Mouse (Mus musculus): ENCODE results near the gene Nudt2. TPM values are rescaled to one million over a fixed set of nuclear protein-coding genes. Genes with fewer than 3 reads are reported as not detected.

The Nudt2 gene
- total and polyA plus RNA-seq, 2 experiments from 2014 or later: 37.6 to 42.0 TPM

DNA sequence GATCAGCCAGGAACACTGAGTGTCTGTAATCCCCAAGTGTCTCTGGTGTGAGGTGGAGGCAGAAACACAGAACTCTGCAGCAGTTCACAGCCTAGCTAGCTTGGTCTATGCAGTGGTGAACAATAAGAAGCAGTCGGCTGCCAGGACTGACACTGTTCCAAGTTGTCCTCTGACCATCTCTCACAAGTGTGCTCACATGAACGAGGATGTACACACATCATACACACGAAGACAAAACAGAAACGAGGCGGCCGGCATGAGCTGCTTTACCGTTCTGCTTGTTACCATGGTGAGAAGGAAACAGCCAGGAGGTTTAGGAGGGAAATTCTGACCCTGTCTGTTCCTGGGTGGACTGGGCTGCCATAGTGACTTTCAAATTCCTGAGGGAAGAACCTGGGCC is 61.6 kb downstream of the Nudt2 start:
- H3K4me2 ChIP-seq (ENCODE audit: low read depth, low read length): no peak overlapping the region
- 75% methylated on average over 7 of the region's 7 CpGs for whole genome bisulfite sequencing
- H3K4me3 ChIP-seq (ENCODE audit: low read depth, low read length): no peak overlapping the region
- TF ChIP-seq EP300 (IDR thresholded peaks at IDR 0.05; ENCODE audit: low read depth) (no peak), CTCF (IDR thresholded peaks at IDR 0.05; ENCODE audit: low read depth) (no peak)
- H3K27me3 ChIP-seq (ENCODE audit: control insufficient read depth, insufficient read depth, low read length): no peaks in the 10 kb centered on the region
- H3K27ac ChIP-seq (ENCODE audit: low read depth): no peak overlapping the region
- H3K9ac ChIP-seq (replicated peaks; ENCODE audit: low read depth, low read length): no peak overlapping the region
- no peaks in the 10 kb centered on the region for H3K4me1 ChIP-seq (ENCODE audit: control insufficient read depth, insufficient read depth)
- no peaks in the 10 kb centered on the region for H3K36me3 ChIP-seq (replicated peaks; ENCODE audit: control insufficient read depth, insufficient read depth, low read length)
- H3K9me3 ChIP-seq (replicated peaks; ENCODE audit: control insufficient read depth, low read length): no peaks in the 10 kb centered on the region
- ATAC-seq (ENCODE audit: insufficient read depth, low read depth) (no peak), DNase-seq (ENCODE audit: low spot score) (no peak)

DNA sequence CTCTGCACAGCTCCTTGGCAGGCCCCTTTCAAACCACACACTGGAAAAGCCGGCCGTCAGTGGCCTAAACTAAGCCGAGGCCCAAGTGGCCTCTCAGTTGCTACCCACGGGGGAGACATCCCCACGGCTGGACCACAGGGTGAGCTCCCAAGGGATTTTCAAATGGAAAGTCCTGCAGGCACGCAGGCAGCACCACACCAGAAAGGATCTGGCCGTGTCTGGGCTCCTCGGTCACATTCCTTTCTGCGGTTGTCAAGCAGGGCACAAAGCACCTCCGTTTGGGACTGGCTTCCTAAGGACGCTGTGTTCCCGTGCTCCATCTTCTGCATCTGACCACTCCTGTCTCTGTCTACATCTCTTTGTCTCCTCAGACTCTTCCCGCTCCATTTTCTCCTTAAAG is 62.1 kb downstream of the Nudt2 start:
- Histone ChIP-seq H3K36me3 (replicated peaks; ENCODE audit: control insufficient read depth, insufficient read depth, low read length) (no peaks in the 10 kb centered on the region), H3K4me1 (ENCODE audit: control insufficient read depth, insufficient read depth) (no peaks in the 10 kb centered on the region), H3K27me3 (ENCODE audit: control insufficient read depth, insufficient read depth, low read length) (no peaks in the 10 kb centered on the region), H3K27ac (ENCODE audit: low read depth) (no peak overlapping the region), H3K4me3 (ENCODE audit: low read depth, low read length) (no peak overlapping the region), H3K4me2 (ENCODE audit: low read depth, low read length) (no peak overlapping the region), H3K9me3 (replicated peaks; ENCODE audit: control insufficient read depth, low read length) (no peaks in the 10 kb centered on the region), H3K9ac (replicated peaks; ENCODE audit: low read depth, low read length) (no peak overlapping the region)
- ATAC-seq (ENCODE audit: insufficient read depth, low read depth) (no peak), DNase-seq (ENCODE audit: low spot score) (no peak)
- WGBS: 36% methylated on average over 13 of the region's 13 CpGs
- TF ChIP-seq CTCF (IDR thresholded peaks at IDR 0.05; ENCODE audit: low read depth): no peak
- no peak for TF ChIP-seq EP300 (IDR thresholded peaks at IDR 0.05; ENCODE audit: low read depth)

- no peaks in the 10 kb centered on the region for H3K9me3 ChIP-seq (replicated peaks; ENCODE audit: control insufficient read depth, low read length)
- no peaks in the 10 kb centered on the region for H3K27me3 ChIP-seq (ENCODE audit: control insufficient read depth, insufficient read depth, low read length)
- 18% methylated on average over 8 of the region's 8 CpGs for WGBS
- H3K4me3 ChIP-seq (ENCODE audit: low read depth, low read length): no peak overlapping the region
- DNase-seq (ENCODE audit: low spot score) (no peak), ATAC-seq (ENCODE audit: insufficient read depth, low read depth) (no peak)
- H3K4me1 ChIP-seq (ENCODE audit: control insufficient read depth, insufficient read depth): no peaks in the 10 kb centered on the region
- no peak overlapping the region for H3K9ac ChIP-seq (replicated peaks; ENCODE audit: low read depth, low read length)
- no peaks in the 10 kb centered on the region for H3K36me3 ChIP-seq (replicated peaks; ENCODE audit: control insufficient read depth, insufficient read depth, low read length)
- no peak for TF ChIP-seq EP300 (IDR thresholded peaks at IDR 0.05; ENCODE audit: low read depth)
- TF ChIP-seq CTCF (IDR thresholded peaks at IDR 0.05; ENCODE audit: low read depth): no peak
- no peak overlapping the region for H3K27ac ChIP-seq (ENCODE audit: low read depth)
- H3K4me2 ChIP-seq (ENCODE audit: low read depth, low read length): no peak overlapping the region
Observed at GRCm38 (mm10) chr4:41527996-41528395, 63.0 kb downstream of the Nudt2 start.

Other genes starting within 250 kb of the Nudt2 start
- gene Ubap2, start 190.0 kb upstream of the Nudt2 start, total RNA-seq (2014; rRNA removed; ENCODE audit: low replicate concordance): 18.2 and 19.5 TPM in 2 replicates
- gene Ubap2, start 190.0 kb upstream of the Nudt2 start, polyA plus RNA-seq (2015; fragmentation: Nextera tagmentation; extraction: Ambion mirVana): 26.4 and 27.1 TPM in 2 replicates
- 31.0 and 35.9 TPM in 2 replicates for gene Dcaf12, start 150.3 kb upstream of the Nudt2 start, total RNA-seq (2014; rRNA removed; ENCODE audit: low replicate concordance)
- 29.0 and 31.1 TPM in 2 replicates for gene Dcaf12, start 150.3 kb upstream of the Nudt2 start, polyA plus RNA-seq (2015; fragmentation: Nextera tagmentation; extraction: Ambion mirVana)
- gene Ubap1, start 116.2 kb upstream of the Nudt2 start, total RNA-seq (2014; rRNA removed; ENCODE audit: low replicate concordance): 43.2 and 125 TPM in 2 replicates
- 45.3 and 45.7 TPM in 2 replicates for gene Ubap1, start 116.2 kb upstream of the Nudt2 start, polyA plus RNA-seq (2015; fragmentation: Nextera tagmentation; extraction: Ambion mirVana)
- 2.9 and 3.4 TPM in 2 replicates for gene Kif24, start 264 bp upstream of the Nudt2 start, total RNA-seq (2014; rRNA removed; ENCODE audit: low replicate concordance)
- gene Kif24, start 264 bp upstream of the Nudt2 start, polyA plus RNA-seq (2015; fragmentation: Nextera tagmentation; extraction: Ambion mirVana): 1.1 and 1.4 TPM in 2 replicates
- 6.3 and 9.3 TPM in 2 replicates for gene AI464131, start 37.9 kb downstream of the Nudt2 start, total RNA-seq (2014; rRNA removed; ENCODE audit: low replicate concordance)
- 2.5 and 2.9 TPM in 2 replicates for gene AI464131, start 37.9 kb downstream of the Nudt2 start, polyA plus RNA-seq (2015; fragmentation: Nextera tagmentation; extraction: Ambion mirVana)
- gene 1110017D15Rik, start 52.2 kb downstream of the Nudt2 start, total RNA-seq (2014; rRNA removed; ENCODE audit: low replicate concordance): not detected in 2 replicates
- 0.18 and 1.0 TPM in 2 replicates for gene 1110017D15Rik, start 52.2 kb downstream of the Nudt2 start, polyA plus RNA-seq (2015; fragmentation: Nextera tagmentation; extraction: Ambion mirVana)
- gene Fam219a, start 104.4 kb downstream of the Nudt2 start, total RNA-seq (2014; rRNA removed; ENCODE audit: low replicate concordance): 4.0 and 10.7 TPM in 2 replicates
- gene Fam219a, start 104.4 kb downstream of the Nudt2 start, polyA plus RNA-seq (2015; fragmentation: Nextera tagmentation; extraction: Ambion mirVana): 2.3 and 3.1 TPM in 2 replicates
- 2.2 and 12.9 TPM in 2 replicates for gene Dnaic1, start 104.6 kb downstream of the Nudt2 start, total RNA-seq (2014; rRNA removed; ENCODE audit: low replicate concordance)
- gene Dnaic1, start 104.6 kb downstream of the Nudt2 start, polyA plus RNA-seq (2015; fragmentation: Nextera tagmentation; extraction: Ambion mirVana): 1.8 and 2.1 TPM in 2 replicates
- 5.8 and 12.7 TPM in 2 replicates for gene Enho, start 175.2 kb downstream of the Nudt2 start, total RNA-seq (2014; rRNA removed; ENCODE audit: low replicate concordance)
- 4.0 and 4.3 TPM in 2 replicates for gene Enho, start 175.2 kb downstream of the Nudt2 start, polyA plus RNA-seq (2015; fragmentation: Nextera tagmentation; extraction: Ambion mirVana)
- 0.31 TPM in 1 of 2 replicates, not detected in the other for gene Cntfr, start 231.9 kb downstream of the Nudt2 start, total RNA-seq (2014; rRNA removed; ENCODE audit: low replicate concordance)
- gene Cntfr, start 231.9 kb downstream of the Nudt2 start, polyA plus RNA-seq (2015; fragmentation: Nextera tagmentation; extraction: Ambion mirVana): 0.38 and 0.41 TPM in 2 replicates
- 77.1 and 110 TPM in 2 replicates for gene Il11ra1, start 234.8 kb downstream of the Nudt2 start, total RNA-seq (2014; rRNA removed; ENCODE audit: low replicate concordance)
- 104 and 116 TPM in 2 replicates for gene Il11ra1, start 234.8 kb downstream of the Nudt2 start, polyA plus RNA-seq (2015; fragmentation: Nextera tagmentation; extraction: Ambion mirVana)
- 49.6 and 49.8 TPM in 2 replicates for gene Rpp25l, start 248.4 kb downstream of the Nudt2 start, total RNA-seq (2014; rRNA removed; ENCODE audit: low replicate concordance)
- 38.9 and 40.2 TPM in 2 replicates for gene Rpp25l, start 248.4 kb downstream of the Nudt2 start, polyA plus RNA-seq (2015; fragmentation: Nextera tagmentation; extraction: Ambion mirVana)